Mouse (Mus musculus) hindbrain, embryonic 14.5 days (tissue): Measurements from ENCODE around the gene Rgs7bp. TPM values are rescaled to one million over a fixed set of nuclear protein-coding genes. Genes with fewer than 3 reads are reported as not detected.

Source experiments
- ATAC-seq: fragments of 200-750 bp; cut with Nextera tagmentation; 2 replicates; pipeline ENCODE4 v1.8.0; 2017; ENCODE audit warnings: moderate number of reproducible peaks, mild to moderate bottlenecking, moderate TSS enrichment, moderate library complexity; ENCODE audit not compliant: low FRiP score
- DNase-seq: peaks from one replicate; pipeline ENCODE4 v3.0.0-alpha.2; 2015; ENCODE audit warnings: low spot score
- H3K27ac ChIP-seq: fragments of 300-500 bp; sonication (generic); 2 replicates; pipeline ENCODE4 v1.5.1; 2014; ENCODE audit warnings: mild to moderate bottlenecking, moderate library complexity
- H3K27me3 ChIP-seq: fragments of 300-500 bp; sonication (generic); 2 replicates; pipeline ENCODE4 v1.6.1; 2014; ENCODE audit warnings: mild to moderate bottlenecking, low read length, mixed read lengths; ENCODE audit not compliant: control insufficient read depth, insufficient read depth
- H3K36me3 ChIP-seq: fragments of 300-500 bp; sonication (generic); replicated peaks from 2 replicates; pipeline ENCODE4 v1.6.1; 2014; ENCODE audit not compliant: control insufficient read depth, insufficient read depth
- H3K4me1 ChIP-seq: fragments of 300-500 bp; sonication (generic); replicated peaks from 2 replicates; pipeline ENCODE4 v1.6.1; 2014; ENCODE audit warnings: antibody characterized with exemption, low read length, mixed read lengths; ENCODE audit not compliant: control insufficient read depth, insufficient read depth
- H3K4me2 ChIP-seq: fragments of 300-500 bp; sonication (generic); replicated peaks from 2 replicates; pipeline ENCODE4 v1.6.1; 2014; ENCODE audit warnings: mild to moderate bottlenecking, moderate library complexity
- H3K4me3 ChIP-seq: fragments of 300-500 bp; sonication (generic); replicated peaks from 2 replicates; pipeline ENCODE4 v1.5.1; 2014; ENCODE audit warnings: mild to moderate bottlenecking, low read length
- H3K9ac ChIP-seq: fragments of 300-500 bp; sonication (generic); 2 replicates; pipeline ENCODE4 v1.6.1; 2014
- H3K9me3 ChIP-seq: fragments of 300-500 bp; sonication (generic); 2 replicates; pipeline ENCODE4 v1.6.1; 2016; ENCODE audit warnings: low read length; ENCODE audit not compliant: control insufficient read depth
- WGBS: fragments of 180-500 bp; shearing (Covaris S2); extraction: QIAGEN DNeasy Blood & Tissue Kit; methylation state at CpG from one replicate; pipeline ENCODE4 v1.1.7; 2014; 5-methylcytosine and 5-hydroxymethylcytosine counted together
- polyA plus RNA-seq: library from polyadenylated mRNA; unstranded; fragments of >200 nt; fragmentation: Nextera tagmentation; extraction: Ambion mirVana; gene quantifications from 2 replicates; pipeline ENCODE4 v1.2.1, GENCODE M21; 2014

Gene Rgs7bp
- polyA plus RNA-seq, 1 experiment from 2014 or later: 7.0 TPM

DNA sequence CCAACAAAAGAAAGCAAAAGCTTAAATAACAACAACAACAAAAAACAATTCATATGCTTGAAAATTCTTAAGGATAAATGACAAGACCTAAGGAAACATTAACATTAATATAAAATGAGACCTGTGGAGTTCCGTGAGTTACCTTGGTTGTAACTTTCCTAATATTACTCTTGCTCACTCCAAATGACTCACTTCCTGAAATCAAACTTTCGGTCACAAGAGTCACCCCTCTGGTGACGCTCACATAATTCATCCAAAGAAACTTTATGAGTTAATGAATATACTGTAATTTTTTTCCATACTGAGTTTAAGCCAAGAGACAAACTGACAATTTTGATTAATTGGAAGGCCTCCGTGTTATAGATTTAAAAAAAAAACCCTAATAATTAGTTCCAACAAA is 69.0 kb downstream of the Rgs7bp start:
- no peak overlapping the region for H3K27ac ChIP-seq
- no peak overlapping the region for H3K9ac ChIP-seq
- no peaks in the 10 kb centered on the region for H3K27me3 ChIP-seq
- H3K36me3 ChIP-seq: no peaks in the 10 kb centered on the region
- no peaks in the 10 kb centered on the region for H3K4me1 ChIP-seq
- H3K9me3 ChIP-seq: 0 out of 2 replicates have a peak, but pooled peaks cover 6% of the 10 kb centered on the region
- DNase-seq (no peak), ATAC-seq (no peak)
- no peak overlapping the region for H3K4me2 ChIP-seq
- no peak overlapping the region for H3K4me3 ChIP-seq
- WGBS: 94% methylated on average over 4 of the region's 4 CpGs

DNA sequence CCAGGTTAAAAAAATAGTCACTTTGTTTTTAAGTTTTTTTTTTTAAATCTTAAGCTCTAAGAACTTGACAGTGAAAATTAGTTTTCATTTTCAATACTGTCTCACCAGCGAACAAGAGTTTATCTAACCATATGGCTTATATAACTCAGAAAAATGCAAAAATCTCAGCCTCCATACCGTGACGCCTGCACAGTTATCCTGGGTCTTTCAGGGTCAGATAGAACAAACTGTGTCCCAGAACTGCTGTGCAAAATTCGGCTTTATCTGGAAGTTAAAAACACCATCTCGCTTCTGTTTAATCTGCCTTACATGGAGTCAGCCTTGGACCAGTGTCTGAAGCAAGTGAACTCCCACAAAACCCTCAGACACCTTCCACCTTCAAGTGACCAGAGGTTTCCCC is 70.7 kb downstream of the Rgs7bp start:
- Histone ChIP-seq H3K27ac (no peak overlapping the region), H3K9me3 (0 out of 2 replicates have a peak, but pooled peaks cover 6% of the 10 kb centered on the region), H3K4me1 (no peaks in the 10 kb centered on the region), H3K9ac (no peak overlapping the region), H3K4me2 (no peak overlapping the region), H3K27me3 (no peaks in the 10 kb centered on the region), H3K4me3 (no peak overlapping the region), H3K36me3 (no peaks in the 10 kb centered on the region)
- DNase-seq (no peak), ATAC-seq (no peak)
- WGBS: 91% methylated on average over 5 of the region's 5 CpGs

DNA sequence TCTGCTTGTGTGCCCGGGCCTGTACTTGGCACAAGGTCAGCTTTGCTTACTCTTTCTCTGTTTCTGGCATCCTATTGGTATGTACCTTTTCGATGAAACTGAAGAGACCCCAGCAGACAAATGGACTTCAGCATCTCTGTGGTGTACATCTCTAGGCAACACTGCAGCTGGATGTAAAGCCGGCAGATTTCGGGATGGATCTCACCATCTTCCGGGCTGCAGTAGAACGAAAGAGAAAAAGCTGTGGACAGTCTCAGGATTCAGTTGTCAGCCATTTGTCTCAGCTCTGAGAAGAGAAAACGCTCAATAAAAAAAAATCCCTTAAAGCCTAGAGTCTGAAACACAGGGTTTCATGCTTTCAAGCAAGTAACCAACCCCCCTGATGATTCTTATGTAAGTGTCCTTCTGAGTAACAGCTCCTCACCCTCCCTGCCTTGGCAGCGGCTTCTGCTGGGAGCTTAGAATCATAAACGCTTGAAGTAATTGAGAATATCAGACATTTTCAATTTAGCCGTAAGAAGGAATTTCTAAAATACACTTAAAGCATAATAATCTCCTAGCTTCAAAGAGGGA is 71.9 kb downstream of the Rgs7bp start:
- H3K9ac ChIP-seq: no peak overlapping the region
- no peak overlapping the region for H3K4me2 ChIP-seq
- no peaks in the 10 kb centered on the region for H3K27me3 ChIP-seq
- no peaks in the 10 kb centered on the region for H3K4me1 ChIP-seq
- H3K4me3 ChIP-seq: no peak overlapping the region
- H3K36me3 ChIP-seq: no peaks in the 10 kb centered on the region
- no peak for ATAC-seq
- 91% methylated on average over 10 of the region's 10 CpGs for WGBS
- no peak overlapping the region for H3K27ac ChIP-seq
- no peak for DNase-seq
- H3K9me3 ChIP-seq: 0 out of 2 replicates have a peak, but pooled peaks cover 6% of the 10 kb centered on the region

DNA sequence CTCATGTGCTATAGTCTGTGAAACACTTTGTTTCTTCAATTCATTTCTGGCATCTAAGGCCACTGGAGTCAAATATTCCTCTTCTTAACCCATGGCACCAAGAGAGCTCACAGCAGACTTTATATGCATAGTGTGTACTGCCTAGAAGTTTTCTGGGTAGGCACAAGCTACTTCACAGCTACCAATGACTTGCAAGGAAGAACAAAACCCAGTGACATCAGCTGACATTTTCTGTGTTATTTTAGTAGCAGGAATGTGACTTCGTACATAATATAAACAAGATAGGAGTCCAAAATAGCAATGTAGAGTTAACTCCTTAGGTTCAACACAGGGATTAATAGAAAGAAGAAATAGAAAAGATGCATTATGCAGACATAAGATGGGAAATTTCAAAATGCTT is 76.6 kb downstream of the Rgs7bp start:
- Histone ChIP-seq H3K9ac (no peak overlapping the region), H3K4me3 (no peak overlapping the region), H3K4me2 (no peak overlapping the region), H3K9me3 (0 out of 2 replicates have a peak, but pooled peaks cover 6% of the 10 kb centered on the region), H3K27ac (no peak overlapping the region), H3K27me3 (no peaks in the 10 kb centered on the region), H3K36me3 (no peaks in the 10 kb centered on the region), H3K4me1 (no peaks in the 10 kb centered on the region)
- DNase-seq (no peak), ATAC-seq (no peak)
- 80% methylated on average over 1 of the region's 1 CpGs for WGBS

DNA sequence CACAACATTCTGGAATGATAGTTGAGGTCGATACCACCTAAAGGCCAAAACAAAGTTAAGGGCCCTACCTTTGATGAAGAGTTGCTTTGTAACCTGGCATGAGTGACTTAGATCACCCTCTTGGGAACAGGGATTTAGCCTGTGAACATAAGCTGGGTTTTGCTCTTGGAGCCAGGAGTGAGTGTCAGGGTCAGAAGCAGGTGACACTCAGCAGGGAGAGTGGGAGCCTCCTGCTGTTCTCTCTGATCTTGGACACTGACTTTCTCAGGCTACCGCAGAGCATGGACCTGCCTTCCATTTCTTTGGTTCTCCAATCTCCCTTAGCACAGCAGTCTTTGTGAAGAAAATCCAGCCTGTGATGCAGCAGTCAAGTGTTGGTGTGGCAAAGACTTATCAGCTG is 87.2 kb downstream of the Rgs7bp start:
- WGBS: 52% methylated on average over 2 of the region's 2 CpGs
- H3K27me3 ChIP-seq: no peaks in the 10 kb centered on the region
- no peak overlapping the region for H3K9ac ChIP-seq
- H3K4me1 ChIP-seq: no peaks in the 10 kb centered on the region
- H3K9me3 ChIP-seq: no peaks in the 10 kb centered on the region
- H3K36me3 ChIP-seq: no peaks in the 10 kb centered on the region
- DNase-seq (no peak), ATAC-seq (no peak)
- no peak overlapping the region for H3K4me2 ChIP-seq
- no peak overlapping the region for H3K27ac ChIP-seq
- no peak overlapping the region for H3K4me3 ChIP-seq

DNA sequence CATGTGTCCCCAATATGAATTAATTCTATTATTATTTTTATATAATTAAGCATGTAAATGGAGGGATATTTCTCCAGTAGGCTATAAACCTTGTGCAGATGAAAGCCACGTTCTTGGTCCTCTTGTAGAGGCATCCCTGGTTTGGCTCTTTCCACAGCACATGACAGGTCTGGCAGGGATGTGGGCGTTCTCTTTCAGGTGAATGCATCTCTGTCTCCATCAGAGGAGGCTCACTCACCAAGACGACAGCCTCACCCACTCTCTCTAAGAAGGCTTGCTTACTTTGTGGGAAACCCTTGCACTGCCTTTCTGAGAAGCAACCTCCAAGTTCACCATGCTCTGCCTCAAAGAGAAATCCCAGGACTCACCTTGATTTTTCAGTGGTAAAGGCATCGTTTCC is 91.0 kb downstream of the Rgs7bp start:
- ATAC-seq: no peak

DNA sequence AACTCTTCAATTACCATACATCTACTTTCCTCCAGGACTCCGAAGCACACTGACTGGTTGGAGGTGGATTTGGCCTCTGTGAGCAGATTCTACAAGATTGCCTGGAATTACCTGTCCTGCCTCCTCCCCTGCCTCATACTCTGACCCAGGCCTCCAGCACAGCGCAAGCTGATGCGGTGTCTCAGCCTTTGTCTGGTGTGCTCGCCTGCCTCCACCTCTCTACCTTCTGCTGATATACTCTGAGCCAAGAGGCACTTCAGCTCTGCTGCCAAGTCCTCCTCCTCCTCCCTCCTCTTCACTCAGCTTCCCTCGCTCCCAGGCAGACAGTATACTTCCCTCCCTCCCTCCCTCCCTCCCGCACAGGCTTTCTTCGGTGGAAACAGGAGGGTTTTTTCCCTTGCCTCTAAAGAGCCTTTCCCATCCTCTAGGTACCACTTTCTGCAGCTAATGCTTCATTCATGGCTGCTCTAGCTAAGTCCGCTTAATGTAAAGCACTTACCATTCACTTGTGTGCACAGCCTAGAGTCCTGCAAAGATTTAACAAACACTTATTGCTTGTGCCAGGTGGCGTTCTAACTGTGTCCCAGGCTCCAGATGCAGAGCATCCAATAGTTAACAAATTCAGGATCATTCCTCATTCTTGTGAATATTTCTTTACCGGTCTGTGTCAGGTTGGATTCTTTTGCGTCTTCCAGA is 91.9 kb downstream of the Rgs7bp start:
- H3K4me3 ChIP-seq: no peak overlapping the region
- H3K4me1 ChIP-seq: peaks cover 10% of the 10 kb centered on the region; the same call in 1 of the 2 replicates
- WGBS: 62% methylated on average over 11 of the region's 11 CpGs
- H3K4me2 ChIP-seq: no peak overlapping the region
- peak; percentile 80 for ATAC-seq
- no peak for DNase-seq
- H3K9me3 ChIP-seq: no peaks in the 10 kb centered on the region
- H3K27me3 ChIP-seq: no peaks in the 10 kb centered on the region
- no peak overlapping the region for H3K9ac ChIP-seq
- no peaks in the 10 kb centered on the region for H3K36me3 ChIP-seq
- peak overlapping the region; percentile 43; the same call in 1 of the 2 replicates for H3K27ac ChIP-seq

More for the DNA sequence above, 91.0 kb downstream of the Rgs7bp start:
- no peak overlapping the region for H3K4me2 ChIP-seq
- no peak overlapping the region for H3K9ac ChIP-seq
- H3K36me3 ChIP-seq: no peaks in the 10 kb centered on the region
- DNase-seq: no peak
- H3K27ac ChIP-seq: no peak overlapping the region
- no peaks in the 10 kb centered on the region for H3K27me3 ChIP-seq
- H3K4me1 ChIP-seq: peaks cover 10% of the 10 kb centered on the region; the same call in 1 of the 2 replicates
- no peak overlapping the region for H3K4me3 ChIP-seq
- WGBS: 79% methylated on average over 4 of the region's 4 CpGs
- no peaks in the 10 kb centered on the region for H3K9me3 ChIP-seq

DNA sequence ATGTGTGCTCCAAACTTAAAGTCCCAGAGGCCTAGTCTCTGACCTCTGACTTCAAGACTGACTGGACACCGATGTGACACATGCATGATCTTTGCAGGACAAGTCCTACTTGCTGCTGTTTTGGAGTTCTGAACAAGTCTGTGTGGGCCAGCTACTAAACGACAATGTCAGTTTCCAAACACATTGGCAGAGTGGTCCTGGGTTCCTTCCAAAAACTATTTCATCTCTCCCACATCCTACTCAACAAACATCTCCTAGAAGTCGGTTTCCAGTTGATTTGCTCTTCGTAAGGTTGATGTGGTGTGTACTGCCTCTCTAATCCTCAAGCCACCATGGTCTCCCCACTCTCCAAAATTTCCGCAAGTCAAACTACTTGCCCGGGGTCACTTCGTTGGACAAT is 92.6 kb downstream of the Rgs7bp start:
- ATAC-seq: no peak
- H3K9ac ChIP-seq: no peak overlapping the region

DNA sequence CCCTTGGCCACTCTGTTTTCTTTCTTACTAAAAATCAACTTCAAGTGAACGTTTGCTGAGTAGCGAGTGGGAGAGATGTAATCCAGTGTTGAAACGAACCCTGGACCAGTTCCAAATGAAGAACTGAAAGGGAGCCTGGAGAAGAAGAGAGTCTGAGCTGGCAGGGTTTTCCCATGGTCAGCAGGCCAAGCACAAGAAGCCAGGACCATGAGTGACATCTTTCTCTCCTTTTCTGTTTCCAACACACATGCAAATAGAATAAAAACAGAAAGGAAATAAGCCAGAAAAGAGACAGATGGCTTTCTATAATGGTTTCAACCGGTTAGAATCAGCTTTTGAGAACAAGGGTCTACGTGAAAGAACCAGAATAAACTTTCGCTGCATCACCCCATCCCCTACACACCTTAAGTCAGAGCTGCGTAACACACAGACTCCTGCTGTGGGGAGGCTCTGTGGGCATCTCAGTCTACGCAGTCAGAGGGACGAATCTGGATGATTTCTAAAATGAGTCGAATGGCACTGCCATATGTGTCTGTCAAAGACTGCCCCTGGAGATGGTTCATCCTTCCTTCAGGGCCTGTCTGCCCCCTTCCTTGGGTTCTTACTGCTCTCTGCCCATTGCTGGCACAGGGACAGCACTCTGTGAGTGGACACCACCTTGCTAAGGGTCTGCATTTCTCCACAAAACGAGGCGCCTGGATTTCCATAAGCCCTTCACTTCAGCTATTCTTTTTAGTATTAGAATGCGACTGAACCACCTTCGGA is 93.6 kb downstream of the Rgs7bp start:
- ATAC-seq (no peak), DNase-seq (no peak)
- Histone ChIP-seq H3K9ac (no peak overlapping the region), H3K4me3 (no peak overlapping the region), H3K9me3 (no peaks in the 10 kb centered on the region), H3K27ac (no peak overlapping the region), H3K36me3 (no peaks in the 10 kb centered on the region), H3K4me1 (peaks cover 10% of the 10 kb centered on the region; the same call in 1 of the 2 replicates), H3K27me3 (no peaks in the 10 kb centered on the region), H3K4me2 (no peak overlapping the region)
- WGBS: 73% methylated on average over 14 of the region's 14 CpGs

More for the DNA sequence above, 92.6 kb downstream of the Rgs7bp start:
- H3K4me2 ChIP-seq: no peak overlapping the region
- H3K4me1 ChIP-seq: peaks cover 10% of the 10 kb centered on the region; the same call in 1 of the 2 replicates
- H3K27me3 ChIP-seq: no peaks in the 10 kb centered on the region
- H3K4me3 ChIP-seq: no peak overlapping the region
- H3K9me3 ChIP-seq: no peaks in the 10 kb centered on the region
- peak overlapping the region; percentile 43; the same call in 1 of the 2 replicates for H3K27ac ChIP-seq
- DNase-seq: no peak
- 88% methylated on average over 7 of the region's 7 CpGs for WGBS
- H3K36me3 ChIP-seq: no peaks in the 10 kb centered on the region
